Mouse (Mus musculus): ENCODE data around the gene Cp. TPM values are rescaled to one million over a fixed set of nuclear protein-coding genes. Genes with fewer than 3 reads are reported as not detected.
"Not testable (repeated sequence)": the region's sequence is repeated elsewhere in the genome, so short reads cannot be mapped to it uniquely, and the experiment has no call there.

The Cp gene
- polyA plus RNA-seq, 1 experiment from 2014 or later: 1.8 TPM

GRCm38 (mm10) chr3:20007275-20007674, 50.4 kb downstream of the Cp start:
- Histone ChIP-seq H3K9me3 (replicated peaks) (no peaks in the 10 kb centered on the region), H3K4me3 (no peak overlapping the region), H3K27ac (no peak overlapping the region), H3K9ac (no peak overlapping the region), H3K4me1 (replicated peaks) (no peaks in the 10 kb centered on the region), H3K4me2 (no peak overlapping the region), H3K27me3 (no peaks in the 10 kb centered on the region), H3K36me3 (peaks cover 12% of the 10 kb centered on the region)
- no peak for ATAC-seq (replicated peaks; ENCODE audit: insufficient number of reproducible peaks, insufficient read depth, low FRiP score, low read depth)
- 85% methylated on average over 4 of the region's 4 CpGs for WGBS

- no peaks in the 10 kb centered on the region for H3K27me3 ChIP-seq
- no peak overlapping the region for H3K9ac ChIP-seq
- 55% methylated on average over 5 of the region's 5 CpGs for WGBS
- no peak overlapping the region for H3K4me3 ChIP-seq
- H3K36me3 ChIP-seq: peaks cover 9% of the 10 kb centered on the region
- no peak overlapping the region for H3K4me2 ChIP-seq
- H3K9me3 ChIP-seq (replicated peaks): no peaks in the 10 kb centered on the region
- no peak for ATAC-seq (replicated peaks; ENCODE audit: insufficient number of reproducible peaks, insufficient read depth, low FRiP score, low read depth)
- H3K27ac ChIP-seq: no peak overlapping the region
- H3K4me1 ChIP-seq (replicated peaks): no peaks in the 10 kb centered on the region
These were observed 50.9 kb downstream of the Cp start for GRCm38 (mm10) chr3:20007759-20008158.

DNA sequence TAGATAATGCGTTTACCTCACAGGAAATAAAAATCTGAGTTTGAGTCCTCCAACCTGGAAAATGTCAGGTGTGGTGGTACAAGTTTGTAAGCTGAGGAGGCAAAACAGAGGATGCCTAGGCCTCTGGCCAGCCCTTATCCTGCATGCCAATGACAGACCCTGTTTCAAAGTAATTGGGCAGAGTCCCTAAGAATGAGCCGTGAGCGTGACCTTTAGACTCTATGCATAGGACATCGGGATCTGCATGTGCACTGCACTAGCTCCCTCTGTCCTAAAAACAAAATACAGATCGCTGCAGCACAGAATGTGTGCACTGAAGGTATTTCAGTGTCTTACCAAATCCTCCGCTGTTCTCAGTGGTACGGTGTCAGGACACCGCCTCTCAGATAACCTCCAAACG, 53.6 kb downstream of the Cp start:
- Histone ChIP-seq H3K4me1 (replicated peaks) (no peaks in the 10 kb centered on the region), H3K27ac (no peak overlapping the region), H3K4me2 (no peak overlapping the region), H3K27me3 (no peaks in the 10 kb centered on the region), H3K9ac (no peak overlapping the region), H3K9me3 (replicated peaks) (no peaks in the 10 kb centered on the region), H3K4me3 (no peak overlapping the region), H3K36me3 (peaks cover 14% of the 10 kb centered on the region)
- ATAC-seq (replicated peaks; ENCODE audit: insufficient number of reproducible peaks, insufficient read depth, low FRiP score, low read depth): no peak
- 82% methylated on average over 9 of the region's 9 CpGs for WGBS

DNA sequence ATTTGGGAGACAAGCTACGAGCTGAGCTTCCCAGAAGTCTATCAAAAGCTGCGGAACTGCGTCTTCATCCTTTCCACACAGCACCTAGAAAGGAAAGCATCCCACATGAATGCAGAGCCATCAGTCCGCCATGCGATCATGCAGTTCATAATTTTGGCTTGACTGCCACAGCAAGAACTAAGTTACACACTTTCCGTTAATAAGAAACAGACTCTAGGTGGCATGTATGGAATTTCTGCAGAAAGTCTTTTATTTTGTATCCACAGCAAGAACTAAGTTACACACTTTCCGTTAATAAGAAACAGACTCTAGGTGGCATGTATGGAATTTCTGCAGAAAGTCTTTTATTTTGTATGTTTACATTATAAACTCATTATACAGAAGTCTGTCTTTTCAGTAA, 54.1 kb downstream of the Cp start:
- H3K27ac ChIP-seq; H3K9ac ChIP-seq; H3K27me3 ChIP-seq; ATAC-seq (replicated peaks; ENCODE audit: insufficient number of reproducible peaks, insufficient read depth, low FRiP score, low read depth); H3K9me3 ChIP-seq (replicated peaks); H3K4me2 ChIP-seq; H3K4me3 ChIP-seq; H3K4me1 ChIP-seq (replicated peaks): not testable (repeated sequence)
- WGBS: 76% methylated on average over 7 of the region's 7 CpGs
- peaks cover 18% of the 10 kb centered on the region for H3K36me3 ChIP-seq

DNA sequence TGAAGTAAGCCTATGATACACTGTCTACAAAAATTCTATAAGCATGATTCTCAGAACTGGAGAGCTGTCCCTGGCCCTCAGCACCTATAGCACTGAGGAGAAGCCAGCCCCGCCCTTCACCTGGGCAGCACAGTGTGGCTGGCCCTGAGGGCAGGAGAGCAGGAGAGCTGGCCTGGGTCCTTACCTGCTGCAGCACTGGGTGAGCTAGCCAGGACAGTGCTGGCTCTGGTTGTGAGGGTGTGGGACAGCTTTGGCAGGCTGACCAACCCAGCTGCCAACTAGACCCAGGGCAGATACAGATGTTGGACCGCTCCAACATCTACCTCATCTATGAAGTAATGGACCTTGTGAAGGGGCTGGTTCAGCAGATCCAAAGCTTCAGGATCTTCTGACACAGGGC, 57.6 kb downstream of the Cp start:
- ATAC-seq (replicated peaks; ENCODE audit: insufficient number of reproducible peaks, insufficient read depth, low FRiP score, low read depth): no peak; the same call in 1 of the 2 replicates
- Histone ChIP-seq H3K27ac (no peak overlapping the region), H3K4me3 (no peak overlapping the region), H3K4me1 (replicated peaks) (no peaks in the 10 kb centered on the region), H3K27me3 (no peaks in the 10 kb centered on the region), H3K9me3 (replicated peaks) (no peaks in the 10 kb centered on the region), H3K36me3 (peaks cover 26% of the 10 kb centered on the region), H3K9ac (no peak overlapping the region), H3K4me2 (no peak overlapping the region)
- WGBS: 95% methylated on average over 2 of the region's 2 CpGs

DNA sequence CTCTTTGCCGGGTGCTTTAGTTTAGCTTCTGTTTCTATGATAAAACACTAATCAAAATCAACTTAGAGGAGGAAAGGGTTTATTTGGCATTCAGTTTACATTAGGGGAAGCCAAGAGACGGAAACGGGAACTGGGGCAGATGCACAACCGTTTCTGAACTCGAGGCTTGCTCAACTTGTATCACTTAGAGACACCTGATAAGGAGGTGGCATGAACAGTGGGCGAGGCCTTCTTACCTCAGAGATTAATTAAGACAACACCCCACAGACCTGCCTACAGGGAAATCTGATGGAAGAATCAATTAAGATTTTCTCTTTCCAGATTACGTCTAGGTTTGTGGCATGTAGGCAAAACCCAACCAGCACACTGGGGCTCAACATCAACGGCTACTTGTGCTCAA, 61.2 kb downstream of the Cp start:
- 70% methylated on average over 8 of the region's 8 CpGs for WGBS
- no peak overlapping the region for H3K4me2 ChIP-seq
- H3K36me3 ChIP-seq: peaks cover 46% of the 10 kb centered on the region
- H3K9ac ChIP-seq: no peak overlapping the region
- H3K4me1 ChIP-seq (replicated peaks): no peaks in the 10 kb centered on the region
- H3K4me3 ChIP-seq: no peak overlapping the region
- no peaks in the 10 kb centered on the region for H3K9me3 ChIP-seq (replicated peaks)
- H3K27me3 ChIP-seq: no peaks in the 10 kb centered on the region
- no peak for ATAC-seq (replicated peaks; ENCODE audit: insufficient number of reproducible peaks, insufficient read depth, low FRiP score, low read depth)
- H3K27ac ChIP-seq: no peak overlapping the region

DNA sequence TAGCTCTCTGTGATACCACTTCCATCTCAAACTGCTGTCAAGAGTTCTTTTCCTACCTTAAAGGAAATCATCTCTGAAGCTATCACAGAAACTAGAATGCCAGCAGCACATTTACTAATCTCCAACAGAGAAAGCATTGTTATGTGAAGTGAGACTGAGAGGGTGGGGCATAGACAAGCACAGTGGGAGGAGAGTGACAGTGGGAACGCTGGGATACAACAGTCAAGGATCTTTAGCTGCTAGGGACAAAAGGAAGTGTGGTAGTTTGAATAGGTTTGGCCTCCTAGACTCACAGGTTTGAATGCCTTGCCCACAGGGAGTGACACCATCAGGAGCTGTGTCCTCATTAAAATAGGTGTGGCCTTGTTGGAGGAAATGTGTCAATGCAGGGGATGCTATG, 67.0 kb downstream of the Cp start:
- H3K4me1 ChIP-seq (replicated peaks): no peaks in the 10 kb centered on the region
- H3K9me3 ChIP-seq (replicated peaks): no peaks in the 10 kb centered on the region
- no peaks in the 10 kb centered on the region for H3K27me3 ChIP-seq
- ATAC-seq (replicated peaks; ENCODE audit: insufficient number of reproducible peaks, insufficient read depth, low FRiP score, low read depth): no peak
- H3K4me2 ChIP-seq: no peak overlapping the region
- WGBS: 68% methylated on average over 1 of the region's 1 CpGs
- H3K36me3 ChIP-seq: peaks cover 58% of the 10 kb centered on the region
- no peak overlapping the region for H3K4me3 ChIP-seq
- H3K9ac ChIP-seq: no peak overlapping the region
- no peak overlapping the region for H3K27ac ChIP-seq

GRCm38 (mm10) chr3:20026481-20026880, 69.6 kb downstream of the Cp start:
- Histone ChIP-seq H3K4me3 (no peak overlapping the region), H3K36me3 (peaks cover 46% of the 10 kb centered on the region), H3K27me3 (no peaks in the 10 kb centered on the region), H3K9ac (no peak overlapping the region), H3K27ac (no peak overlapping the region), H3K4me1 (replicated peaks) (no peaks in the 10 kb centered on the region), H3K9me3 (replicated peaks) (no peaks in the 10 kb centered on the region), H3K4me2 (no peak overlapping the region)
- no peak for ATAC-seq (replicated peaks; ENCODE audit: insufficient number of reproducible peaks, insufficient read depth, low FRiP score, low read depth)

DNA sequence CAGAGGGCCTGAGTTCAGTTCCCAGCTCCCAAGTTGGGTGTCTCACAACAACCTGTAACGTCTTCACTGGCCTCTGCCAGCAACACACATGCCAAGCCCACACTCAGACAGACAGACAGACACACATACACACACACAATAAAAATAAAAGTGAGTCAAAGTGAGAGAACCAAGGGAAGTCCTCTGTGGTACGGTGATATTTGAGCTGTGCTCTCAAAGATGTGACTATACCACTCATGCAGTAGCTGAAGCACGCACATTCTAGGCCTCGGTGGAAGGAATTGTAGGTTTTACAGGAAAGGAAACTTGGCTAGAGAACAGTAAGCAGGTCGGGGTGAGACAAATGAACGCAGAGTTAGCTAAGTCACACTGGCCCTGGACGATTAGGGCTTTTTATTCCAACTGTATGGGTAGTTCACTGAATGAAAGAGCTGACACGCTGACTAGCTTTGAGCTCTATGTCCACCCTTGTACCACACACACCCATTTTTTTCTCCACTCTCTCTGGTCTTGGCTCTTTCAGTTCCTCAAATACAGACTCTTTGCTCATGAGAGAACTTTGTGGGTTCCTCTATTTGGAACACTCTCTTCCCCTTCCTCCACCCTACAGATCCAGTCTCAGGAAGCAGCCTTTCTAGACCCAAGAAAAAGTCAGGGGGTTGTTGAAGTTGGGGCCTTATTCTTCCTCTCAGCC, 70.3 kb downstream of the Cp start:
- Histone ChIP-seq H3K9me3 (replicated peaks) (no peaks in the 10 kb centered on the region), H3K27me3 (no peaks in the 10 kb centered on the region), H3K9ac (no peak overlapping the region), H3K4me2 (no peak overlapping the region), H3K4me3 (no peak overlapping the region), H3K4me1 (replicated peaks) (no peaks in the 10 kb centered on the region), H3K27ac (no peak overlapping the region), H3K36me3 (peaks cover 44% of the 10 kb centered on the region)
- WGBS: 86% methylated on average over 8 of the region's 8 CpGs
- ATAC-seq (replicated peaks; ENCODE audit: insufficient number of reproducible peaks, insufficient read depth, low FRiP score, low read depth): no peak

GRCm38 (mm10) chr3:20027788-20028187, 70.9 kb downstream of the Cp start:
- Histone ChIP-seq H3K4me2 (no peak overlapping the region), H3K9me3 (replicated peaks) (no peaks in the 10 kb centered on the region), H3K9ac (no peak overlapping the region), H3K4me3 (no peak overlapping the region), H3K36me3 (peaks cover 39% of the 10 kb centered on the region), H3K4me1 (replicated peaks) (no peaks in the 10 kb centered on the region), H3K27me3 (no peaks in the 10 kb centered on the region), H3K27ac (no peak overlapping the region)
- WGBS: 92% methylated on average over 5 of the region's 5 CpGs
- ATAC-seq (replicated peaks; ENCODE audit: insufficient number of reproducible peaks, insufficient read depth, low FRiP score, low read depth): no peak

DNA sequence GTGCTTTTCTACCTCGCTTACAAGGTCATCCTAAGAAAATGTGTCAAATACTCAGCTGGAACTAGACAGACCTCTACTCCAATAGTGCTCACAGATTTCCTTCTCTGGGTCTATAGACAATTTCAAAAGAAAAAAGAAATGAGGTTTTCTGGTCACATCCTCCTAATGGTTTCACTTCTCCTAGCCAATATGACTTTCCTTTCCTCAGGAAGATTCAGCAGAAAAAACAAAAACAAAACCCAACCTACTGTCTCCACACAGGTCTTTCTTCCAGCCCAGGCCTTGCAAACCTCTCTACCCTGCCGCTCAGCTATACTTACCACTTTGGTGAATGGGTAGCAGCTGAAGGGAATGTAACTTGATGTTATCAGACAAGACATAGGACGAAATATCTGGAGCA, 71.8 kb downstream of the Cp start:
- Histone ChIP-seq H3K27ac (no peak overlapping the region), H3K36me3 (peaks cover 31% of the 10 kb centered on the region), H3K9me3 (replicated peaks) (no peaks in the 10 kb centered on the region), H3K27me3 (no peaks in the 10 kb centered on the region), H3K4me1 (replicated peaks) (peaks cover 2% of the 10 kb centered on the region), H3K9ac (no peak overlapping the region), H3K4me3 (no peak overlapping the region), H3K4me2 (no peak overlapping the region)
- no peak for ATAC-seq (replicated peaks; ENCODE audit: insufficient number of reproducible peaks, insufficient read depth, low FRiP score, low read depth)
- 93% methylated on average over 3 of the region's 3 CpGs for whole genome bisulfite sequencing

DNA sequence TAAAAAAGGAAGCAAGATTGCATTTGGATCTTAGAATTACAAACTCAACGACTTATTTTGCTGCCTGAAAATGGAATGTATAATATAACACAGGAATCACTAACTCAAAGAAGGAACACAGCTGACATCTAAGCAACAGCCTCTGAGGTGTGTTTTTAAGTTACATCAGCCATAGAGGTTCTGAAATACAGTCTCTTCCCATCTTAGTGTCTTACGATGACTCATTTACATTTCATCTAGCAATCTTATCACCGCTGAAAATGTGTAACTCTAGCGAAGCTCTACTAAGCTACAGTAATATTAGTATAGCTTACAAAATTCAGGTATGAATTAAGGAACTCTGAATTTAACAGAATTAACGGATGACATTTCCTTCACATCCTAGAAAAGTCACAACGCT, 74.0 kb downstream of the Cp start:
- H3K9ac ChIP-seq: no peak overlapping the region
- no peak overlapping the region for H3K4me3 ChIP-seq
- H3K4me2 ChIP-seq: no peak overlapping the region
- ATAC-seq (replicated peaks; ENCODE audit: insufficient number of reproducible peaks, insufficient read depth, low FRiP score, low read depth): no peak
- peaks cover 13% of the 10 kb centered on the region for H3K36me3 ChIP-seq
- H3K4me1 ChIP-seq (replicated peaks): peaks cover 13% of the 10 kb centered on the region
- WGBS: 85% methylated on average over 6 of the region's 6 CpGs
- H3K27ac ChIP-seq: no peak overlapping the region
- no peaks in the 10 kb centered on the region for H3K9me3 ChIP-seq (replicated peaks)
- H3K27me3 ChIP-seq: no peaks in the 10 kb centered on the region
